Comparison of ENCODE assay signal across 9 mouse cellular contexts in genomic region chr2:155952006-155952405, GRCm38 (mm10). TPM values are rescaled to one million over a fixed set of nuclear protein-coding genes. Genes with fewer than 3 reads are reported as not detected.
DNase-seq lines count a peak whose midpoint lies in the region; ATAC-seq lines count a peak whose summit lies in the region.
"Had no signal": no experiment of that assay in that cellular context is flagged by ENCODE, and none has a peak within 500 bp of the region (broad histone marks: within the 10 kb centered on the region; RNA-seq: fewer than 3 reads in every experiment).

No protein-coding gene starts in this region.

- no peaks in the 10 kb centered on the region for H3K36me3 ChIP-seq in liver, embryonic 11.5 days (ENCODE audit: control insufficient read depth, insufficient read depth, low read length)
- no peaks in the 10 kb centered on the region for H3K36me3 ChIP-seq in forebrain, embryonic 11.5 days (ENCODE audit: control insufficient read depth, insufficient read depth, low read length)

- no peak for ATAC-seq in liver, embryonic 11.5 days (replicated peaks; ENCODE audit: low FRiP score)
- ATAC-seq in forebrain, embryonic 11.5 days (replicated peaks; ENCODE audit: low FRiP score), result no peak

- DNase-seq in liver, result peak; percentile 50
- DNase-seq in liver, embryonic 11.5 days (ENCODE audit: low spot score), result no peak
- peak; percentile 87 for DNase-seq in NIH3T3 (ENCODE audit: low read depth)
- DNase-seq in cerebellum, adult 18-20 months, result peak; percentile 71 to 87
- peak; percentile 32 to 62 for DNase-seq in heart, postnatal 14 days
- DNase-seq in left cerebral cortex, postnatal 4 days, result peak; percentile 61
- peak; percentile 62 for DNase-seq in right cerebral cortex, postnatal 4 days
- no peak for DNase-seq in forebrain, embryonic 11.5 days (ENCODE audit: low spot score)

- H3K27ac ChIP-seq in liver, embryonic 11.5 days (ENCODE audit: low read depth, low read length), result no peak overlapping the region
- H3K27ac ChIP-seq in forebrain, embryonic 11.5 days (ENCODE audit: low read depth, low read length), result no peak overlapping the region

- no peak overlapping the region for H3K4me2 ChIP-seq in liver, embryonic 11.5 days
- H3K4me2 ChIP-seq in forebrain, embryonic 11.5 days (ENCODE audit: low read depth, low read length, severe bottlenecking), result no peak overlapping the region

- H3K9me3 ChIP-seq in liver, embryonic 11.5 days (ENCODE audit: control insufficient read depth, low read length), result no peaks in the 10 kb centered on the region
- no peaks in the 10 kb centered on the region for H3K9me3 ChIP-seq in forebrain, embryonic 11.5 days (ENCODE audit: control insufficient read depth, low read length)

- intact Hi-C loops in heart, postnatal 14 days (cut with DNase I), result no loop called here
- intact Hi-C loops in left cerebral cortex, postnatal 4 days (cut with DNase I), result no loop called here

- no peaks in the 10 kb centered on the region; the same call in none of the 2 replicates for H3K4me1 ChIP-seq in liver, embryonic 11.5 days (replicated peaks; ENCODE audit: control insufficient read depth, insufficient read depth, low read length)
- H3K4me1 ChIP-seq in forebrain, embryonic 11.5 days (replicated peaks; ENCODE audit: control insufficient read depth, insufficient read depth, low read length), result 0 out of 2 replicates have a peak, but pooled peaks cover 2% of the 10 kb centered on the region

- H3K27me3 ChIP-seq in liver, embryonic 11.5 days (replicated peaks; ENCODE audit: control insufficient read depth, insufficient read depth, low read length), result no peaks in the 10 kb centered on the region; the same call in 1 of the 2 replicates
- H3K27me3 ChIP-seq in forebrain, embryonic 11.5 days (ENCODE audit: control insufficient read depth, insufficient read depth, low read length), result no peaks in the 10 kb centered on the region

- H3K4me3 ChIP-seq in liver, embryonic 11.5 days (ENCODE audit: low read depth, low read length), result no peak overlapping the region
- no peak overlapping the region for H3K4me3 ChIP-seq in forebrain, embryonic 11.5 days (ENCODE audit: low read depth, low read length)

- no peak overlapping the region for H3K9ac ChIP-seq in liver, embryonic 11.5 days (ENCODE audit: low read depth, low read length)
- H3K9ac ChIP-seq in forebrain, embryonic 11.5 days (ENCODE audit: low read length), result no peak overlapping the region

RNA-seq across cellular contexts. Expression of gene Cep250, which starts 4.3 kb away (rescaled TPM):
- polyA plus RNA-seq in liver, embryonic 11.5 days (2014; fragmentation: Nextera tagmentation; extraction: Ambion mirVana), result 20.9 and 23.3 TPM in 2 replicates
- total RNA-seq in heart, postnatal 14 days (2021), result 1 to 10 TPM; 6.7 to 9.1 TPM
- total RNA-seq in left cerebral cortex, postnatal 4 days (2021), result 10 to 100 TPM; 22.2 to 23.9 TPM
- polyA plus RNA-seq in forebrain, embryonic 11.5 days (2014; fragmentation: Nextera tagmentation; extraction: Ambion mirVana), result 27.4 and 28.8 TPM in 2 replicates

RNA-seq across cellular contexts. Expression of gene Gdf5, which starts 6.8 kb away (rescaled TPM):
- 0.19 and 0.30 TPM in 2 replicates for polyA plus RNA-seq in liver, embryonic 11.5 days (2014; fragmentation: Nextera tagmentation; extraction: Ambion mirVana)
- not detected for total RNA-seq in heart, postnatal 14 days (2021)
- total RNA-seq in left cerebral cortex, postnatal 4 days (2021), result 1 to 10 TPM in 1 of 2 experiments, under 1 TPM in 1; 0.99 to 1.8 TPM
- 1.8 and 2.0 TPM in 2 replicates for polyA plus RNA-seq in forebrain, embryonic 11.5 days (2014; fragmentation: Nextera tagmentation; extraction: Ambion mirVana)

RNA-seq across cellular contexts. Expression of gene Gm15557, which starts 11.5 kb away (rescaled TPM):
- polyA plus RNA-seq in liver, embryonic 11.5 days (2014; fragmentation: Nextera tagmentation; extraction: Ambion mirVana), result not detected in 2 replicates
- not detected for total RNA-seq in heart, postnatal 14 days (2021)
- total RNA-seq in left cerebral cortex, postnatal 4 days (2021), result not detected
- not detected in 2 replicates for polyA plus RNA-seq in forebrain, embryonic 11.5 days (2014; fragmentation: Nextera tagmentation; extraction: Ambion mirVana)
- total RNA-seq: left cerebral cortex, postnatal 36 days had no signal

RNA-seq across cellular contexts. Expression of gene Uqcc1, which starts 21.9 kb away (rescaled TPM):
- 76.1 and 83.4 TPM in 2 replicates for polyA plus RNA-seq in liver, embryonic 11.5 days (2014; fragmentation: Nextera tagmentation; extraction: Ambion mirVana)
- 100 to 1,000 TPM; 186 to 221 TPM for total RNA-seq in heart, postnatal 14 days (2021)
- 10 to 100 TPM; 42.3 to 43.7 TPM for total RNA-seq in left cerebral cortex, postnatal 4 days (2021)
- 70.0 and 78.0 TPM in 2 replicates for polyA plus RNA-seq in forebrain, embryonic 11.5 days (2014; fragmentation: Nextera tagmentation; extraction: Ambion mirVana)

RNA-seq across cellular contexts. Expression of gene 6430550D23Rik, which starts 55.8 kb away (rescaled TPM):
- 1.6 and 2.8 TPM in 2 replicates for polyA plus RNA-seq in liver, embryonic 11.5 days (2014; fragmentation: Nextera tagmentation; extraction: Ambion mirVana)
- under 1 TPM; 0.26 to 0.66 TPM for total RNA-seq in heart, postnatal 14 days (2021)
- total RNA-seq in left cerebral cortex, postnatal 4 days (2021), result 1 to 10 TPM in 1 of 2 experiments, under 1 TPM in 1; 0.86 to 1.4 TPM
- polyA plus RNA-seq in forebrain, embryonic 11.5 days (2014; fragmentation: Nextera tagmentation; extraction: Ambion mirVana), result 1.5 and 1.6 TPM in 2 replicates

Comparison
In these comparisons a context has a peak if more than half of its experiments do, and no peak if none do; other contexts are left out.
1. DNase-seq: peak in liver (single experiment), NIH3T3 (single experiment), cerebellum, adult 18-20 months (2 of 2), heart, postnatal 14 days (2 of 2), left cerebral cortex, postnatal 4 days (single experiment) and right cerebral cortex, postnatal 4 days (single experiment); none in liver, embryonic 11.5 days (single experiment) and forebrain, embryonic 11.5 days (single experiment).